Mouse (Mus musculus): Measurements from ENCODE around the gene Smco1.

Gene Smco1

DNA sequence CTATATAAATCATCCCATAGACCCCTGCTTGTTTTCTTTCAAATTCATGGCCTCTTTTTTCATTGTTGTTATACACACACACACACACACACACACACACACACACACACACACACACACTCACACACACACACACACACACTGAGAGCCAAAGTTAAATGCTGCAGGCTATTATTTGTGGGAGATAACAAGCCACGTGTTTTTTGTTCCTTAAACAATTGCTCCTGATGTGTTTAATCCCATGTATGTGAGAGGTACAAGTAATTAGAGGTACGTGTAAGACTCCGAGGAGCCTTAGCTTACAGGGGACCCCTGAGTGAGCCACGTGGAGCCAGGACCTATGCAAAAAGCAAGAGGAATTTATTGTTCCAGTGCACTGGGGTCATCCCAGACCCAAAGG is 40.7 kb downstream of the Smco1 start:
- no peak for DNase-seq (ENCODE audit: extremely low spot score, low read depth, low spot score)

- DNase-seq (ENCODE audit: extremely low spot score, low read depth, low spot score) = no peak
Observed at GRCm38 (mm10) chr16:32312386-32312785, 41.1 kb downstream of the Smco1 start.

DNA sequence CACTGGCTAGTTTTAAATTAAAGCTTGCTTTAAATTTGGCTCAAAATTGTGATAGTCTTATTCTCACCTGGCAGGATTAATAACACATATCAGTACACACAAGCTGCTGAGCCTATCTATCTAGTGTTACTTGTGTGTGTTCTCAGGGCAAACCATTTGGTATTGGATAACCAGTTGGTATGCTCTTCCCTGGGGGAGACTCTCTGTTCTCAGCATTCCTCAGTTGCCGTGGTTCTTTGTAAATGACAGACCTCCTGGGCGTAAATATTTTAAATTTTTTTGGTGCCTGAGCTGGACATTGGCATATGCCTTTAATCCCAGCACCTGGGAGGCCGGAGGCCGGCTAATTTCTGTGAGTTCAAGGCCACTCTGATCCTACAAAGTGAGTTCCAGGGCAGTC is 41.6 kb downstream of the Smco1 start:
- DNase-seq (ENCODE audit: extremely low spot score, low read depth, low spot score) = no peak

GRCm38 (mm10) chr16:32316601-32317000 is 45.3 kb downstream of the Smco1 start:
- DNase-seq (ENCODE audit: extremely low spot score, low read depth, low spot score) = peak; percentile 64

DNA sequence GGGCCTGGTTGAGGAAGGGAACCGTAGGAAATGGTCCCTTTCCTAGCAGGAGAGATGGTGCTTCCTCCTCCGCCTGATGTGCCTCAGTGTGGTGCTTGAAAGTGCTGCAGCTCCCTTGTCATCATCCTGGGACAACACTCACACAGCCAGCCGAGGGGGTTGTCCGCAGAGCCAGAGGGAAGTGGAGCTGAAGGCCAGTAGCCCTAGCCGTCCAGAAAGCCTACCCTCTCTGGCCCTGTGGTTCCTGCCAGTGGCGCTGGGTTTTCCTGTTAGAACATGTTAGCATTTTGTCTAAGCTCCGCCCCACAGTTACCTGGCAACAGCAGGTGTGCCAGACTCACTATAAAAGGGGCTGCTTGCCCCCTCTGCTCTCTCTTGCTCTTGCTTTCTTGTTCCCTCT is 52.7 kb downstream of the Smco1 start:
- no peak for DNase-seq (ENCODE audit: extremely low spot score, low read depth, low spot score)

All from hindlimb bud, embryonic 11.5 days (tissue).